Mouse (Mus musculus): ENCODE results near the gene Gng2. TPM values are rescaled to one million over a fixed set of nuclear protein-coding genes. Genes with fewer than 3 reads are reported as not detected.

Gene Gng2
- polyA plus RNA-seq, 1 experiment from 2014 or later = 60.6 TPM

GRCm38 (mm10) chr14:19974429-19974828 lies 3.0 kb downstream of the Gng2 start:
- WGBS = 22% methylated on average over 5 of the region's 5 CpGs
- no peaks in the 10 kb centered on the region for H3K9me3 ChIP-seq
- H3K4me1 ChIP-seq = peaks cover 20% of the 10 kb centered on the region
- H3K9ac ChIP-seq = no peak overlapping the region
- peak overlapping the region; percentile 30 for H3K4me3 ChIP-seq
- H3K27ac ChIP-seq = no peak overlapping the region
- no peaks in the 10 kb centered on the region for H3K27me3 ChIP-seq
- no peak for ATAC-seq (ENCODE audit: insufficient number of reproducible peaks, low FRiP score, low TSS enrichment, low read depth)
- no peaks in the 10 kb centered on the region for H3K36me3 ChIP-seq
- H3K4me2 ChIP-seq = peak overlapping the region; percentile 47

- Histone ChIP-seq H3K4me2 (no peak overlapping the region), H3K27me3 (no peaks in the 10 kb centered on the region), H3K4me1 (peaks cover 15% of the 10 kb centered on the region), H3K27ac (no peak overlapping the region), H3K9ac (no peak overlapping the region), H3K9me3 (no peaks in the 10 kb centered on the region), H3K36me3 (no peaks in the 10 kb centered on the region), H3K4me3 (no peak overlapping the region)
- WGBS = 83% methylated on average over 13 of the region's 13 CpGs
- no peak for ATAC-seq (ENCODE audit: insufficient number of reproducible peaks, low FRiP score, low TSS enrichment, low read depth)
Measured at GRCm38 (mm10) chr14:19972316-19973029, 5.0 kb downstream of the Gng2 start.

GRCm38 (mm10) chr14:19970845-19971244 lies 6.6 kb downstream of the Gng2 start:
- H3K27ac ChIP-seq = no peak overlapping the region

GRCm38 (mm10) chr14:19970106-19970785 lies 7.2 kb downstream of the Gng2 start:
- ATAC-seq (ENCODE audit: insufficient number of reproducible peaks, low FRiP score, low TSS enrichment, low read depth) = no peak
- no peak overlapping the region for H3K27ac ChIP-seq
- H3K4me3 ChIP-seq = no peak overlapping the region
- H3K4me2 ChIP-seq = no peak overlapping the region
- H3K9me3 ChIP-seq = no peaks in the 10 kb centered on the region
- H3K27me3 ChIP-seq = no peaks in the 10 kb centered on the region
- 77% methylated on average over 6 of the region's 6 CpGs for WGBS
- H3K4me1 ChIP-seq = peaks cover 11% of the 10 kb centered on the region
- H3K9ac ChIP-seq = no peak overlapping the region
- H3K36me3 ChIP-seq = no peaks in the 10 kb centered on the region

More at GRCm38 (mm10) chr14:19970845-19971244, 6.6 kb downstream of the Gng2 start:
- no peaks in the 10 kb centered on the region for H3K9me3 ChIP-seq
- no peak overlapping the region for H3K4me3 ChIP-seq
- no peak overlapping the region for H3K4me2 ChIP-seq
- ATAC-seq (ENCODE audit: insufficient number of reproducible peaks, low FRiP score, low TSS enrichment, low read depth) = no peak
- H3K9ac ChIP-seq = no peak overlapping the region
- 64% methylated on average over 3 of the region's 3 CpGs for WGBS
- peaks cover 11% of the 10 kb centered on the region for H3K4me1 ChIP-seq
- no peaks in the 10 kb centered on the region for H3K27me3 ChIP-seq
- no peaks in the 10 kb centered on the region for H3K36me3 ChIP-seq

GRCm38 (mm10) chr14:19969566-19969965 lies 7.9 kb downstream of the Gng2 start:
- WGBS = 67% methylated on average over 1 of the region's 1 CpGs
- H3K4me1 ChIP-seq = peaks cover 4% of the 10 kb centered on the region
- no peak overlapping the region for H3K4me2 ChIP-seq
- H3K27me3 ChIP-seq = no peaks in the 10 kb centered on the region
- no peak for ATAC-seq (ENCODE audit: insufficient number of reproducible peaks, low FRiP score, low TSS enrichment, low read depth)
- no peaks in the 10 kb centered on the region for H3K9me3 ChIP-seq
- H3K4me3 ChIP-seq = no peak overlapping the region
- H3K27ac ChIP-seq = no peak overlapping the region
- H3K36me3 ChIP-seq = no peaks in the 10 kb centered on the region
- H3K9ac ChIP-seq = no peak overlapping the region

GRCm38 (mm10) chr14:19969011-19969521 lies 8.4 kb downstream of the Gng2 start:
- H3K9me3 ChIP-seq = no peaks in the 10 kb centered on the region
- H3K4me2 ChIP-seq = no peak overlapping the region
- H3K9ac ChIP-seq = no peak overlapping the region
- 0 out of 2 replicates have a peak, but pooled peaks cover 1% of the 10 kb centered on the region for H3K4me1 ChIP-seq
- no peak for ATAC-seq (ENCODE audit: insufficient number of reproducible peaks, low FRiP score, low TSS enrichment, low read depth)
- WGBS = 58% methylated on average over 5 of the region's 5 CpGs
- no peaks in the 10 kb centered on the region for H3K36me3 ChIP-seq
- H3K4me3 ChIP-seq = no peak overlapping the region
- no peak overlapping the region for H3K27ac ChIP-seq
- no peaks in the 10 kb centered on the region for H3K27me3 ChIP-seq

GRCm38 (mm10) chr14:19968321-19969010 lies 9.0 kb downstream of the Gng2 start:
- H3K27ac ChIP-seq = no peak overlapping the region
- H3K9ac ChIP-seq = no peak overlapping the region
- no peaks in the 10 kb centered on the region for H3K9me3 ChIP-seq
- no peak for ATAC-seq (ENCODE audit: insufficient number of reproducible peaks, low FRiP score, low TSS enrichment, low read depth)
- 75% methylated on average over 7 of the region's 7 CpGs for WGBS
- 0 out of 2 replicates have a peak, but pooled peaks cover 3% of the 10 kb centered on the region for H3K4me1 ChIP-seq
- H3K36me3 ChIP-seq = no peaks in the 10 kb centered on the region
- H3K4me3 ChIP-seq = no peak overlapping the region
- H3K4me2 ChIP-seq = no peak overlapping the region
- H3K27me3 ChIP-seq = no peaks in the 10 kb centered on the region

- H3K9ac ChIP-seq = no peak overlapping the region
- WGBS = 46% methylated on average over 8 of the region's 8 CpGs
- no peaks in the 10 kb centered on the region for H3K36me3 ChIP-seq
- no peak for ATAC-seq (ENCODE audit: insufficient number of reproducible peaks, low FRiP score, low TSS enrichment, low read depth)
- H3K27ac ChIP-seq = no peak overlapping the region
- 0 out of 2 replicates have a peak, but pooled peaks cover 3% of the 10 kb centered on the region for H3K4me1 ChIP-seq
- no peaks in the 10 kb centered on the region for H3K9me3 ChIP-seq
- H3K27me3 ChIP-seq = no peaks in the 10 kb centered on the region
- no peak overlapping the region for H3K4me2 ChIP-seq
- no peak overlapping the region for H3K4me3 ChIP-seq
Measured at GRCm38 (mm10) chr14:19967482-19967881, 9.9 kb downstream of the Gng2 start.

- WGBS = 37% methylated on average over 5 of the region's 5 CpGs
- H3K27ac ChIP-seq = no peak overlapping the region
Measured at GRCm38 (mm10) chr14:19963961-19964505, 13.4 kb downstream of the Gng2 start.

GRCm38 (mm10) chr14:19961924-19962915 lies 15.2 kb downstream of the Gng2 start:
- ATAC-seq (ENCODE audit: insufficient number of reproducible peaks, low FRiP score, low TSS enrichment, low read depth) = no peak
- Histone ChIP-seq H3K4me2 (no peak overlapping the region), H3K4me1 (peaks cover 6% of the 10 kb centered on the region; the same call in 1 of the 2 replicates), H3K4me3 (no peak overlapping the region), H3K27me3 (no peaks in the 10 kb centered on the region), H3K9me3 (no peaks in the 10 kb centered on the region), H3K36me3 (0 out of 2 replicates have a peak, but pooled peaks cover 3% of the 10 kb centered on the region), H3K9ac (no peak overlapping the region), H3K27ac (no peak overlapping the region)
- WGBS = 66% methylated on average over 15 of the region's 15 CpGs

More at GRCm38 (mm10) chr14:19963961-19964505, 13.4 kb downstream of the Gng2 start:
- ATAC-seq (ENCODE audit: insufficient number of reproducible peaks, low FRiP score, low TSS enrichment, low read depth) = no peak
- Histone ChIP-seq H3K27me3 (no peaks in the 10 kb centered on the region), H3K9me3 (no peaks in the 10 kb centered on the region), H3K36me3 (no peaks in the 10 kb centered on the region), H3K4me1 (0 out of 2 replicates have a peak, but pooled peaks cover 3% of the 10 kb centered on the region), H3K4me2 (no peak overlapping the region), H3K9ac (no peak overlapping the region), H3K4me3 (no peak overlapping the region)

Data from limb, embryonic 15.5 days (tissue).